Mouse (Mus musculus) neural tube, embryonic 14.5 days (tissue): Measurements from ENCODE around the gene Chrm3. TPM values are rescaled to one million over a fixed set of nuclear protein-coding genes. Genes with fewer than 3 reads are reported as not detected.

ENCODE experiments used
- ATAC-seq: fragments of 200-750 bp; cut with Nextera tagmentation; 2 replicates; pipeline ENCODE4 v1.8.0; 2017; ENCODE audit warnings: low read depth, mild to moderate bottlenecking, moderate TSS enrichment, moderate library complexity
- H3K27ac ChIP-seq: fragments of 300-500 bp; sonication (generic); 2 replicates; pipeline ENCODE4 v1.5.1; 2014; ENCODE audit warnings: low read depth, mild to moderate bottlenecking, control low read depth, low read length, moderate library complexity, mixed read lengths
- H3K27me3 ChIP-seq: fragments of 300-500 bp; sonication (generic); 2 replicates; pipeline ENCODE4 v1.6.1; 2014; ENCODE audit warnings: low read length; ENCODE audit not compliant: control insufficient read depth, insufficient read depth
- H3K36me3 ChIP-seq: fragments of 300-500 bp; sonication (generic); 2 replicates; pipeline ENCODE4 v1.6.1; 2014; ENCODE audit warnings: low read length, mixed read lengths; ENCODE audit not compliant: control insufficient read depth, insufficient read depth
- H3K4me1 ChIP-seq: fragments of 300-500 bp; sonication (generic); 2 replicates; pipeline ENCODE4 v1.6.1; 2014; ENCODE audit warnings: low read length; ENCODE audit not compliant: control insufficient read depth, insufficient read depth
- H3K4me2 ChIP-seq: fragments of 300-500 bp; sonication (generic); 2 replicates; pipeline ENCODE4 v1.6.1; 2014; ENCODE audit warnings: mild to moderate bottlenecking, low read depth, low read length, control low read depth
- H3K4me3 ChIP-seq: fragments of 300-500 bp; sonication (generic); 2 replicates; pipeline ENCODE4 v1.5.1; 2014; ENCODE audit warnings: low read depth, low read length, control low read depth, mixed read lengths
- H3K9ac ChIP-seq: fragments of 300-500 bp; sonication (generic); replicated peaks from 2 replicates; pipeline ENCODE4 v1.6.1; 2014; ENCODE audit warnings: low read depth, mild to moderate bottlenecking, control low read depth, low read length, mixed read lengths
- H3K9me3 ChIP-seq: fragments of 300-500 bp; sonication (generic); 2 replicates; pipeline ENCODE4 v1.6.1; 2016; ENCODE audit warnings: low read length; ENCODE audit not compliant: control insufficient read depth
- WGBS: fragments of 180-500 bp; shearing (Covaris S2); extraction: QIAGEN DNeasy Blood & Tissue Kit; methylation state at CpG from one replicate; pipeline ENCODE4 v1.1.7; 2014; 5-methylcytosine and 5-hydroxymethylcytosine counted together
- polyA plus RNA-seq: library from polyadenylated mRNA; unstranded; fragments of >200 nt; fragmentation: Nextera tagmentation; extraction: Ambion mirVana; gene quantifications from 2 replicates; pipeline ENCODE4 v1.2.1, GENCODE M21; 2014

The Chrm3 gene
- polyA plus RNA-seq, 1 experiment from 2014 or later: 5.2 TPM

DNA sequence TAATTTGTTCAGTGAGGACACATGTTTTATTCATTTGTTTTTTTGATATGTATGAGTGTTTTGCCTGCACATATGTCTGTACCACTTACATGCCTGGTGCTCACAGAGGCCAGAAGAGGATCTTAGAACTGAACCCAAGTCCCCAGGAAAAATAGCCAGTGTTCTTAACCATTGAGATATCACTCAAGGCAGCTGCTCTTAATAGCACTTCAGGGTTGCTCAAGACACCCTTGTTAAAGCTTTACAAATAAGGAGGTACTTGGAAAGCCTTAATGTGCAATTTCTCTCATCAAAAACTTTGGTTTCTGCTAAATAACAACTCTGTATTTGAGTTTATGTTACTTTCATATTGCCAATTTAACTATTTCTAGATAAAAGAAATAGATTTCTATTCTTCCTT is 25.1 kb downstream of the Chrm3 start:
- H3K27ac ChIP-seq: no peak overlapping the region

DNA sequence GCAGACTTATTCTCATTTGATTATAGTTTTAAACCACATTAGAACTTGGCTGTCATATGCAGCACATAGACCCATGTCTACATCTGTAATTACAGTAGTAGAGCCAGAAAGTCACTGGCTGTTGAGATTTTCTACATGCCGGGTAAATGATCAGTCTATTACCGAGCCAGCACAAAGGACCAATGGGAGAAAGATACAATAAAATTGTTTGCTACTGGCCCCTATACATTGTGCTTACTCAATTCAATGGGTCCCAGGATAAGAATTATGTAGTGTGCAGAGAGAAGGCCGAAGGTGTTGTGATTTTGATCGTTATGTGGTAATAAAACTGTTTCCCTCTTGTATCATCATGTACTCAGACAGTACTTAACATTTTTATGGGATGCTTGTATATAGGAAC is 27.9 kb downstream of the Chrm3 start:
- Histone ChIP-seq H3K9ac (no peak overlapping the region), H3K4me1 (no peaks in the 10 kb centered on the region), H3K9me3 (no peaks in the 10 kb centered on the region), H3K27me3 (no peaks in the 10 kb centered on the region), H3K4me3 (no peak overlapping the region), H3K4me2 (no peak overlapping the region), H3K36me3 (no peaks in the 10 kb centered on the region), H3K27ac (no peak overlapping the region)
- WGBS: 69% methylated on average over 4 of the region's 4 CpGs
- peak; percentile 34; the same call in 1 of the 2 replicates for ATAC-seq

More for the DNA sequence above, 25.1 kb downstream of the Chrm3 start:
- no peak overlapping the region for H3K4me3 ChIP-seq
- H3K4me1 ChIP-seq: no peaks in the 10 kb centered on the region
- H3K27me3 ChIP-seq: no peaks in the 10 kb centered on the region
- no peaks in the 10 kb centered on the region for H3K9me3 ChIP-seq
- no peak overlapping the region for H3K9ac ChIP-seq
- no peaks in the 10 kb centered on the region for H3K36me3 ChIP-seq
- ATAC-seq: no peak
- H3K4me2 ChIP-seq: no peak overlapping the region

DNA sequence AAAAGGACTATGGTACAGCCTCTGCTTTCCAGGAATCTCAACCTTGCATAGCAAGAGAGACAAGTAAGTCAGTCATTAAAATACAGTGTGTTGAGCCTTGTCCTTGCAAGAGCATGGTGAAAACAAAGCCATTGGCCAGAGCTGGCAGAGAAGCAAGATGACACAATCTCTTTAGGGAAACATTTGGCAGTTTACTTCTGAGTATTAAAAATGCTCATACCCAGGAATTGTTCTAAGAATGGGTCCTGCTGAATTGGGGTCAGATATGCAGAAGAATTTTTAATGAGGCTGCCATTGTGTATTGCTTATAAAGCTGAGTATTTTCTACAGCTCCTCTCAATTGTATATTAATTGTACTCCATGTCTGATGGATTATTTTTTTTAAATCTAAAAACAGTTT is 50.8 kb downstream of the Chrm3 start:
- Histone ChIP-seq H3K4me2 (no peak overlapping the region), H3K27ac (no peak overlapping the region), H3K27me3 (no peaks in the 10 kb centered on the region), H3K36me3 (no peaks in the 10 kb centered on the region), H3K4me1 (no peaks in the 10 kb centered on the region), H3K9ac (no peak overlapping the region), H3K9me3 (no peaks in the 10 kb centered on the region), H3K4me3 (no peak overlapping the region)
- ATAC-seq: no peak

GRCm38 (mm10) chr13:10295160-10295559 is 65.5 kb downstream of the Chrm3 start:
- Histone ChIP-seq H3K27me3 (no peaks in the 10 kb centered on the region), H3K36me3 (no peaks in the 10 kb centered on the region), H3K9me3 (no peaks in the 10 kb centered on the region), H3K4me3 (no peak overlapping the region), H3K9ac (no peak overlapping the region), H3K4me2 (no peak overlapping the region), H3K4me1 (no peaks in the 10 kb centered on the region), H3K27ac (no peak overlapping the region)
- 78% methylated on average over 2 of the region's 2 CpGs for WGBS
- no peak for ATAC-seq

GRCm38 (mm10) chr13:10284331-10284730 is 76.3 kb downstream of the Chrm3 start:
- 77% methylated on average over 4 of the region's 4 CpGs for WGBS
- H3K9me3 ChIP-seq: no peaks in the 10 kb centered on the region
- no peak for ATAC-seq
- H3K4me3 ChIP-seq: no peak overlapping the region
- no peaks in the 10 kb centered on the region for H3K27me3 ChIP-seq
- H3K27ac ChIP-seq: no peak overlapping the region
- H3K4me2 ChIP-seq: no peak overlapping the region
- H3K4me1 ChIP-seq: no peaks in the 10 kb centered on the region
- no peaks in the 10 kb centered on the region for H3K36me3 ChIP-seq
- H3K9ac ChIP-seq: no peak overlapping the region

DNA sequence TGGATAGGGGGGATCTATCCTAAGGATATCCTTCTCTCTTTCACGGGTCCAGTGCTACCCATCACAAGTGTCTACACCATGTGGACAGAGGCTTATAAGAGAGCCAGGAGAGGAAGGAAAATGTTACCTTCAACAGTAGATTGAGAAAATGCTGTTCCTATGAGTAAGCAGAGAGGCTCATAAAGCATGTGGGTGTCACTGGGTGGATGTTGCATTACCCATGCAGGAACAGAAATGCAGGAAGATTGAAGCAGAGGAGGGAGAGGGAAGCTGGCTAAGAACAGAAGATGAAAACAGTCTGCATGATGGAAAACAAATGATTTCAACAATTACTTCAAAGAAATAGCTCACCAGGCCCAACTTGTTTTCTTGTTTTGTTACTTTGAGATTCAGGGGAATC is 85.7 kb downstream of the Chrm3 start:
- Histone ChIP-seq H3K4me3 (no peak overlapping the region), H3K4me1 (no peaks in the 10 kb centered on the region)
- ATAC-seq: no peak

GRCm38 (mm10) chr13:10263784-10264183 is 96.9 kb downstream of the Chrm3 start:
- ATAC-seq: no peak
- no peaks in the 10 kb centered on the region for H3K36me3 ChIP-seq
- H3K4me1 ChIP-seq: no peaks in the 10 kb centered on the region
- no peak overlapping the region for H3K27ac ChIP-seq
- no peak overlapping the region for H3K9ac ChIP-seq
- 90% methylated on average over 3 of the region's 3 CpGs for WGBS
- H3K27me3 ChIP-seq: no peaks in the 10 kb centered on the region
- H3K4me3 ChIP-seq: no peak overlapping the region
- no peaks in the 10 kb centered on the region for H3K9me3 ChIP-seq
- H3K4me2 ChIP-seq: no peak overlapping the region

More for the DNA sequence above, 85.7 kb downstream of the Chrm3 start:
- Histone ChIP-seq H3K9me3 (no peaks in the 10 kb centered on the region), H3K27me3 (no peaks in the 10 kb centered on the region), H3K4me2 (no peak overlapping the region), H3K36me3 (no peaks in the 10 kb centered on the region), H3K9ac (no peak overlapping the region), H3K27ac (no peak overlapping the region)
- WGBS: 79% methylated on average over 1 of the region's 1 CpGs

- Histone ChIP-seq H3K9me3 (no peaks in the 10 kb centered on the region), H3K4me1 (no peaks in the 10 kb centered on the region), H3K4me3 (no peak overlapping the region), H3K36me3 (no peaks in the 10 kb centered on the region), H3K27ac (no peak overlapping the region), H3K9ac (no peak overlapping the region), H3K27me3 (no peaks in the 10 kb centered on the region), H3K4me2 (no peak overlapping the region)
- ATAC-seq: no peak
Measured at GRCm38 (mm10) chr13:10253049-10253448, 107.6 kb downstream of the Chrm3 start.

DNA sequence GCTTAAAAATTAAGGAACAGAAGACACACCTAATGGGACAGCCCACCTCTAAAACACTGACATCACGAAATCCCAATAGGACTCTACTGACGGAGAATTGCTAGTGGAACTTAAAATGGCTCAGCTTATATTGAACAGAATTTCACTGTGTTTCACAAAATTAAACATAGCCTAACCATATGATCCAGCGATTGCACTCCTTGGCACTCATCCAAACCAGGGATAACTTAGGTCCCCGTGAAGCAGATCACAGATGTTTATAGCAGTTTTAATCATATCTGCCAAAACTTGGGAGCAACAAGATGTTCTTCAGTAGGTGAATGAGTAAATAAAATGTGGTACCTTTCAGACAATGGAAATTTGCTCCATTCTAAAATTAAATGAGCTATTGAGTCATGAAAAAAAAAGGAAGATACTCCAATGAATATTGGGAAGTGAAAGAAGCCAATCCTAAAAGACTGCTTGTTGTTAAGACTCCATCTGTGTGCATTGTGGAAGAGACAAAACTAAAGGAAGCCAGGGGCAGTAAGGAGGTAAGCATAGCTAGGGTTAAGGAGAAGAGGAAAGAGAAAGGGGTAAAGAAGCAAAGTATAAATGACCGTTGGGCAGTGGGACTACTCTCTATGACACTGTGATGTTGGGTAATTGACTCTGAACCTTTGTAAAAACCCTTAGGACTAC is 109.0 kb downstream of the Chrm3 start:
- no peak overlapping the region for H3K27ac ChIP-seq
- no peaks in the 10 kb centered on the region for H3K4me1 ChIP-seq
- no peak overlapping the region for H3K4me2 ChIP-seq
- H3K9ac ChIP-seq: no peak overlapping the region
- no peak overlapping the region for H3K4me3 ChIP-seq
- H3K9me3 ChIP-seq: no peaks in the 10 kb centered on the region
- ATAC-seq: no peak
- H3K36me3 ChIP-seq: no peaks in the 10 kb centered on the region
- WGBS: 85% methylated on average over 5 of the region's 5 CpGs
- H3K27me3 ChIP-seq: no peaks in the 10 kb centered on the region
